10 mouse cellular contexts compared by ENCODE assay signal in the genomic region with DNA sequence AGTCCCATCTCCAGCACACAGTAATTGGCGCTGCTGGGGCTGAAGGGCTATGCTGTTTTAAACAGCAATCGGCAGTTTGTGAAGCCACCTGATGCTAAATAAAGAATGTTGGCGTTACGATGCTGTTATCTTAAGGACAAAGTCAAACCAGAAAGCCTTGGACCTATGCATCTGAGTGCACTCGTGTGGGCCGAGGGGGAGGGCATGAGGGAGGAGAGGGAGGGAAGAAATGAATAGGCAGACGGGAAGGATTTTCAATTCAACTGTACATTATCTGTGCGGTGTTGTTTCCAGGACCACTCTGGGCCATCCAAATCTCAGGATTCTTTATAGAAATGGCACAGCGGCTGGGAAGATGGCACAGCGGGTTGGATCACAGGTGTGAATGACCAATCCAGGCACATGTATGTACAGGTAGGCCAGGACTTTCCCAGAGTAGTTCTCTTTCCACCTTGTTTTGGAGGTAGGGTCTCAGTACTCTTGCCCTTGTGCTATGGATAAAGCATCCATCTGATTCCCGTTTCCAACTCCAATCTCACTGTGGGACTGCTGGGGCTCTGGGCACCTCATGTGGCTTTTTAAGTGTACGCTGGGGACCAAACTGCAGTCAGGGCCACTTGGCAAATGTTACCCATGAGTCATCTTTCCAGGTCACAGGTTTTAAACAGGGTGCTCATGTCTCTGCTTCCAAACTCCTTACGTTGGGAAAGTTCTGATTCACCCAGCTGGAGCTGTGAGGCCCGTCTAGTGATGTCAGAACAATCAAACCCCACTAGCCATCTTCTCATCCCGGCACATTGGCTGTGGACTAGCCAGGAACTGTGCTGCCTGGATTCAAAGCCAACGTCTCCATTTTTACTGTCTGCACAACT. TPM values are rescaled to one million over a fixed set of nuclear protein-coding genes. Genes with fewer than 3 reads are reported as not detected.
DNase-seq lines count a peak whose midpoint lies in the region; ATAC-seq and TF ChIP-seq lines count a peak whose summit lies in the region.
"Had no signal": no experiment of that assay in that cellular context is flagged by ENCODE, and none has a peak within 500 bp of the region (broad histone marks: within the 10 kb centered on the region; RNA-seq: fewer than 3 reads in every experiment).

A gene (minus strand): TSS at position 51 of the 872 bp plus-strand sequence.

- no peaks in the 10 kb centered on the region for H3K36me3 ChIP-seq in heart, postnatal 0 days (replicated peaks; ENCODE audit: control insufficient read depth, insufficient read depth, low read length)
- peaks cover 11% of the 10 kb centered on the region; the same call in 1 of the 2 replicates for H3K36me3 ChIP-seq in forebrain, embryonic 14.5 days (ENCODE audit: control insufficient read depth, insufficient read depth, low read length)
- peaks cover 19% of the 10 kb centered on the region for H3K36me3 ChIP-seq in midbrain, embryonic 12.5 days

- no peak for DNase-seq in heart, postnatal 0 days (ENCODE audit: low spot score)
- DNase-seq in heart, postnatal 36 days, result no peak
- no peak for DNase-seq in forebrain, embryonic 14.5 days (ENCODE audit: low spot score)
- no peak for DNase-seq in spleen, postnatal 14 days (ENCODE audit: low spot score in 2 of 2)
- no peak for DNase-seq in liver
- no peak for DNase-seq in frontal cortex, postnatal 14 days (ENCODE audit: low spot score in 2 of 2)
- DNase-seq: thymus, postnatal 4 days had no signal

- no peak within 1 kb of the TSS for H3K9ac ChIP-seq in heart, postnatal 0 days (replicated peaks; ENCODE audit: low read depth, low read length)
- H3K9ac ChIP-seq in forebrain, embryonic 14.5 days (ENCODE audit: low read length), result no peak within 1 kb of the TSS
- no peak within 1 kb of the TSS for H3K9ac ChIP-seq in midbrain, embryonic 12.5 days (replicated peaks)
- H3K9ac ChIP-seq: liver, embryonic 14.5 days had no signal

- H3K4me2 ChIP-seq in heart, postnatal 0 days (ENCODE audit: low read depth, low read length), result no peak within 1 kb of the TSS
- no peak within 1 kb of the TSS for H3K4me2 ChIP-seq in forebrain, embryonic 14.5 days (ENCODE audit: low read length)
- no peak within 1 kb of the TSS for H3K4me2 ChIP-seq in midbrain, embryonic 12.5 days (replicated peaks)

- WGBS in heart, postnatal 0 days, result 66% methylated on average over 16 of the region's 16 CpGs
- WGBS in forebrain, embryonic 14.5 days, result 86% methylated on average over 16 of the region's 16 CpGs
- WGBS in midbrain, embryonic 12.5 days, result 87% methylated on average over 16 of the region's 16 CpGs

- TF ChIP-seq CTCF in heart, postnatal 0 days (IDR thresholded peaks at IDR 0.05; ENCODE audit: low read depth), result no peak

- no peaks in the 10 kb centered on the region for H3K27me3 ChIP-seq in heart, postnatal 0 days (ENCODE audit: control insufficient read depth, insufficient read depth, low read length)
- no peaks in the 10 kb centered on the region for H3K27me3 ChIP-seq in forebrain, embryonic 14.5 days (replicated peaks; ENCODE audit: control insufficient read depth, insufficient read depth, low read length)
- H3K27me3 ChIP-seq in midbrain, embryonic 12.5 days, result no peaks in the 10 kb centered on the region

- H3K27ac ChIP-seq in heart, postnatal 0 days (ENCODE audit: low read depth), result no peak within 1 kb of the TSS
- no peak within 1 kb of the TSS for H3K27ac ChIP-seq in forebrain, embryonic 14.5 days (ENCODE audit: low read depth, low read length)
- H3K27ac ChIP-seq in midbrain, embryonic 12.5 days (replicated peaks), result no peak within 1 kb of the TSS
- H3K27ac ChIP-seq: liver, embryonic 14.5 days had no signal

- H3K4me3 ChIP-seq in heart, postnatal 0 days (ENCODE audit: low read depth, low read length), result no peak within 1 kb of the TSS
- H3K4me3 ChIP-seq in forebrain, embryonic 14.5 days (ENCODE audit: low read depth, low read length), result no peak within 1 kb of the TSS
- H3K4me3 ChIP-seq in midbrain, embryonic 12.5 days, result no peak within 1 kb of the TSS

- no peaks in the 10 kb centered on the region for H3K9me3 ChIP-seq in heart, postnatal 0 days (replicated peaks; ENCODE audit: control insufficient read depth, low read length)
- no peaks in the 10 kb centered on the region for H3K9me3 ChIP-seq in forebrain, embryonic 14.5 days (replicated peaks; ENCODE audit: control insufficient read depth, low read length)
- H3K9me3 ChIP-seq in midbrain, embryonic 12.5 days, result no peaks in the 10 kb centered on the region

- no peaks in the 10 kb centered on the region for H3K4me1 ChIP-seq in heart, postnatal 0 days (ENCODE audit: control insufficient read depth, insufficient read depth)
- H3K4me1 ChIP-seq in forebrain, embryonic 14.5 days (ENCODE audit: control insufficient read depth, insufficient read depth, low read length), result no peaks in the 10 kb centered on the region
- peaks cover 3% of the 10 kb centered on the region for H3K4me1 ChIP-seq in midbrain, embryonic 12.5 days

- intact Hi-C loops in heart, postnatal 36 days (cut with DNase I), result no loop called here

- ATAC-seq in heart, postnatal 0 days (ENCODE audit: insufficient read depth, low read depth), result no peak
- ATAC-seq in CD4-positive, CD25-positive, alpha-beta regulatory T cell, adult 4 months, result no peak
- no peak for ATAC-seq in forebrain, embryonic 14.5 days
- ATAC-seq in midbrain, embryonic 12.5 days (ENCODE audit: low FRiP score, low read depth), result no peak

- TF ChIP-seq EP300 in heart, postnatal 0 days (IDR thresholded peaks at IDR 0.05; ENCODE audit: low read depth), result no peak

RNA-seq across cellular contexts. Expression of the gene that starts here (rescaled TPM):
- total RNA-seq in heart, postnatal 0 days (2014; rRNA removed; ENCODE audit: low replicate concordance), result 1.9 and 12.6 TPM in 2 replicates
- polyA plus RNA-seq in heart, postnatal 0 days (2015; fragmentation: Nextera tagmentation; extraction: Ambion mirVana), result 10.4 and 10.8 TPM in 2 replicates
- 1 to 10 TPM; 2.7 to 3.2 TPM for total RNA-seq in heart, postnatal 36 days (2021)
- polyA plus RNA-seq in CD4-positive, CD25-positive, alpha-beta regulatory T cell, adult 4 months (2017; shearing (Covaris generic)), result 10 to 100 TPM; 23.8 to 34.8 TPM
- 18.4 and 19.3 TPM in 2 replicates for polyA plus RNA-seq in forebrain, embryonic 14.5 days (2014; fragmentation: Nextera tagmentation; extraction: Ambion mirVana)
- 11.2 and 12.1 TPM in 2 replicates for polyA plus RNA-seq in midbrain, embryonic 12.5 days (2016; fragmentation: Nextera tagmentation; extraction: Ambion mirVana)
